Mouse (Mus musculus) kidney, adult 2 months (tissue): Measurements from ENCODE around the gene Rpgr.

Experiments used
- CTCF ChIP-seq: fragments of 200-500 bp; conservative IDR thresholded peaks from 2 replicates; pipeline ENCODE4 v1.5.1; 2011; ENCODE audit warnings: low read depth, mild to moderate bottlenecking, control low read depth, low read length, moderate library complexity, mixed read lengths; ENCODE audit not compliant: insufficient read depth, insufficient read length
- POLR2A ChIP-seq: fragments of 200-500 bp; IDR thresholded peaks from one replicate; pipeline ENCODE4 v1.6.1; 2011; ENCODE audit warnings: low read depth, low read length, control low read depth

GRCm38 (mm10) chrX:10234617-10235016 is 17.9 kb upstream of the Rpgr start:
- TF ChIP-seq CTCF (no peak), POLR2A (no peak)
